Mouse (Mus musculus) liver, adult 2 months (tissue): ENCODE data around the gene Cyb5rl. TPM values are rescaled to one million over a fixed set of nuclear protein-coding genes. Genes with fewer than 3 reads are reported as not detected.

Experiments used
- DNase-seq: peaks from one replicate; pipeline ENCODE4 v3.0.0-alpha.2; 2011; ENCODE audit warnings: low read depth, low spot score; ENCODE audit errors: extremely low read depth
- H3K27ac ChIP-seq: fragments of 200-500 bp; replicated peaks from 2 replicates; pipeline ENCODE4 v1.5.1; 2012; ENCODE audit warnings: low read depth, mild to moderate bottlenecking, control low read depth, inconsistent platforms, low read length; ENCODE audit not compliant: insufficient read depth
- H3K27me3 ChIP-seq: fragments of 200-500 bp; 2 replicates; pipeline ENCODE4 v1.6.1; 2012; ENCODE audit warnings: mild to moderate bottlenecking, moderate library complexity, low read length, inconsistent platforms; ENCODE audit not compliant: control insufficient read depth, insufficient read depth
- H3K36me3 ChIP-seq: fragments of 200-500 bp; 2 replicates; pipeline ENCODE4 v1.6.1; 2012; ENCODE audit warnings: low read length, inconsistent platforms; ENCODE audit not compliant: control insufficient read depth, insufficient read depth
- H3K4me1 ChIP-seq: fragments of 200-500 bp; 2 replicates; pipeline ENCODE4 v1.6.1; 2011; ENCODE audit warnings: low read length; ENCODE audit not compliant: control insufficient read depth, insufficient read depth
- H3K4me3 ChIP-seq: fragments of 200-500 bp; 2 replicates; pipeline ENCODE4 v1.5.1; 2011; ENCODE audit warnings: low read depth, mild to moderate bottlenecking, control low read depth, low read length, moderate library complexity; ENCODE audit not compliant: insufficient read depth
- H3K79me2 ChIP-seq: fragments of 200-500 bp; 2 replicates; pipeline ENCODE4 v1.6.1; 2012; ENCODE audit warnings: inconsistent platforms, mild to moderate bottlenecking, low read length, moderate library complexity; ENCODE audit not compliant: control insufficient read depth, insufficient read depth
- H3K9ac ChIP-seq: fragments of 200-500 bp; 2 replicates; pipeline ENCODE4 v1.6.1; 2012; ENCODE audit warnings: low read depth, mild to moderate bottlenecking, control low read depth, inconsistent platforms, low read length
- CTCF ChIP-seq: fragments of 200-500 bp; IDR thresholded peaks from 2 replicates; pipeline ENCODE4 v1.5.1; 2011; ENCODE audit warnings: low read depth, low read length, control low read depth
- POLR2A ChIP-seq: fragments of 200-500 bp; IDR thresholded peaks from 2 replicates; pipeline ENCODE4 v1.6.1; 2011; ENCODE audit warnings: low read length, control low read depth; ENCODE audit not compliant: insufficient read depth; ENCODE audit errors: extremely low read depth
- WGBS: fragments of 180-500 bp; shearing (Covaris S2); methylation state at CpG from one replicate; pipeline ENCODE4 v1.1.7; 2018; 5-methylcytosine and 5-hydroxymethylcytosine counted together
- polyA plus RNA-seq: library from polyadenylated mRNA; depleted of rRNA; stranded (reverse); fragments of >200 nt; gene quantifications from 2 replicates; pipeline ENCODE4 v1.2.3, GENCODE M21; 2012; rRNA removed
- total RNA-seq: library from RNA; depleted of rRNA; stranded (reverse); fragments of >200 nt; gene quantifications from 2 replicates; pipeline ENCODE4 v1.2.3, GENCODE M21; 2014; rRNA removed

Gene Cyb5rl
- total and polyA plus RNA-seq, 2 experiments: 9.8 to 11.0 TPM

DNA sequence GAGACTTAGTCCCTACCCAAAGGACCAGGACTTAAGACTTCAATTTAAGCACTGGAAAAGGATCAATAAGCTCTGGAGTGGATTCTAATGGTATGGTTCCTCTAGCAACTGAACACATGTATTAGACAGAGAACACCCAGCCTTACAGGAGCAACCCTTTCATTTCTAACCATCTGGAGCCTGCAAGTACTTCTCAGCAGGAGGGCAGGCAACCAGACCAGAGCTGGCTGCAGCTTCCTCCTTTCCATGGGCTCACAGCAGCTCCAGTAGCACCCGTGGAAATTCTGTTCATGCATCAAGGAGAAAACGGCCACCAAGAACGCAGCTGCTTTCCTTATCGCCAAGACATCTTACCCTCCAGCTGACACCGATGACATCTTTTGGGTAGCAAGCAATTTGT, 68.9 kb downstream of the Cyb5rl start:
- no peaks in the 10 kb centered on the region for H3K79me2 ChIP-seq
- no peaks in the 10 kb centered on the region for H3K36me3 ChIP-seq
- H3K4me1 ChIP-seq: no peaks in the 10 kb centered on the region
- H3K9ac ChIP-seq: no peak overlapping the region
- H3K4me3 ChIP-seq: no peak overlapping the region
- DNase-seq: no peak
- TF ChIP-seq POLR2A (no peak), CTCF (no peak)
- WGBS: 79% methylated on average over 5 of the region's 5 CpGs
- no peak overlapping the region for H3K27ac ChIP-seq
- H3K27me3 ChIP-seq: no peaks in the 10 kb centered on the region

DNA sequence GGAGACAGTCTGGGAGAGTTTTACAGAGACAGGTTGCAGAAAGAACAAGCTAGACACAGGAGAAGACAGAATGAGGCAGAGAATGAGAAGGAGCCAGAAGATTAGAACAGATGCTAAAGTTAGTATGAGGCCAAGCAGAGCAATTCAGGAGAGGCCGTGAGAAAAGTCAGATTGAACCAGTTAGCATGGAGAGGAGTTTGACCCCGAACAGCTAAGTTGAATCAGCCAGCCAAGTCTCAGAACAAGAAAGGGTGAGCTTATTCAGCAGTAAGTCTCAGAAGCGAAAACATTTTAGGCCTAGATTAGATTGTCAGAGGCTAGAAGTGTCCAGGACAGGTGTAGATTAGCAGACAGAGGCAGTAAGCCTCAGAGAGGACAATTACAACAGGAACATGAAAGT, 69.7 kb downstream of the Cyb5rl start:
- 69% methylated on average over 3 of the region's 3 CpGs for WGBS
- H3K4me3 ChIP-seq: no peak overlapping the region
- TF ChIP-seq CTCF (no peak), POLR2A (no peak)
- no peak overlapping the region for H3K9ac ChIP-seq
- no peaks in the 10 kb centered on the region for H3K36me3 ChIP-seq
- no peaks in the 10 kb centered on the region for H3K27me3 ChIP-seq
- DNase-seq: no peak
- no peaks in the 10 kb centered on the region for H3K79me2 ChIP-seq
- no peak overlapping the region for H3K27ac ChIP-seq
- H3K4me1 ChIP-seq: no peaks in the 10 kb centered on the region

Other genes starting within 250 kb of the Cyb5rl start
- 12.9 and 19.8 TPM in 2 replicates for gene Ssbp3, start 156.3 kb upstream of the Cyb5rl start, total RNA-seq
- 32.8 and 36.7 TPM in 2 replicates for gene Ssbp3, start 156.3 kb upstream of the Cyb5rl start, polyA plus RNA-seq
- gene Mrpl37, start 120 bp upstream of the Cyb5rl start, total RNA-seq: 16.7 and 20.3 TPM in 2 replicates
- gene Mrpl37, start 120 bp upstream of the Cyb5rl start, polyA plus RNA-seq: 51.8 and 51.9 TPM in 2 replicates
- not detected in 2 replicates for gene Cdcp2, start 29.9 kb downstream of the Cyb5rl start, total RNA-seq
- gene Cdcp2, start 29.9 kb downstream of the Cyb5rl start, polyA plus RNA-seq: not detected in 2 replicates
- 287 and 344 TPM in 2 replicates for gene Tmem59, start 111.4 kb downstream of the Cyb5rl start, total RNA-seq
- gene Tmem59, start 111.4 kb downstream of the Cyb5rl start, polyA plus RNA-seq: 348 and 393 TPM in 2 replicates
- 5.6 and 6.6 TPM in 2 replicates for gene Tceanc2, start 112.1 kb downstream of the Cyb5rl start, total RNA-seq
- 4.2 and 5.3 TPM in 2 replicates for gene Tceanc2, start 112.1 kb downstream of the Cyb5rl start, polyA plus RNA-seq
- gene Ldlrad1, start 142.2 kb downstream of the Cyb5rl start, total RNA-seq: not detected in 2 replicates
- gene Ldlrad1, start 142.2 kb downstream of the Cyb5rl start, polyA plus RNA-seq: 0.11 TPM in 1 of 2 replicates, not detected in the other
- 8.3 and 11.4 TPM in 2 replicates for gene Lrrc42, start 186.5 kb downstream of the Cyb5rl start, total RNA-seq
- 6.3 and 6.6 TPM in 2 replicates for gene Lrrc42, start 186.5 kb downstream of the Cyb5rl start, polyA plus RNA-seq
- gene Hspb11, start 186.6 kb downstream of the Cyb5rl start, total RNA-seq: 9.1 and 10.2 TPM in 2 replicates
- gene Hspb11, start 186.6 kb downstream of the Cyb5rl start, polyA plus RNA-seq: 0.85 and 2.0 TPM in 2 replicates
- gene Dio1, start 240.2 kb downstream of the Cyb5rl start, total RNA-seq: 89.3 and 378 TPM in 2 replicates
- gene Dio1, start 240.2 kb downstream of the Cyb5rl start, polyA plus RNA-seq: 153 and 184 TPM in 2 replicates
- gene Yipf1, start 247.4 kb downstream of the Cyb5rl start, total RNA-seq: 42.2 and 52.3 TPM in 2 replicates
- gene Yipf1, start 247.4 kb downstream of the Cyb5rl start, polyA plus RNA-seq: 38.0 and 38.7 TPM in 2 replicates